Mouse (Mus musculus) left cerebral cortex, adult 11 months (tissue): ENCODE measurements at regions not wholly inside any gene's neighbourhood (a gene's known extent, or its start where the extent isn't known, plus 50 kb on each side); places are given as distances from the start of the nearest gene placed in this dataset.

Source experiments
- DNase-seq: peaks from one replicate; pipeline ENCODE4 v3.0.0; 2022; ENCODE audit warnings: low spot score

- DNase-seq, result no peak
Measured at GRCm38 (mm10) chr10:21831002-21831696, 50.8 kb upstream of the Sgk1 start.
